Mouse (Mus musculus): ENCODE results near the gene Cenpt. TPM values are rescaled to one million over a fixed set of nuclear protein-coding genes. Genes with fewer than 3 reads are reported as not detected.

Gene Cenpt
- polyA plus RNA-seq, 1 experiment: 73.2 TPM

DNA sequence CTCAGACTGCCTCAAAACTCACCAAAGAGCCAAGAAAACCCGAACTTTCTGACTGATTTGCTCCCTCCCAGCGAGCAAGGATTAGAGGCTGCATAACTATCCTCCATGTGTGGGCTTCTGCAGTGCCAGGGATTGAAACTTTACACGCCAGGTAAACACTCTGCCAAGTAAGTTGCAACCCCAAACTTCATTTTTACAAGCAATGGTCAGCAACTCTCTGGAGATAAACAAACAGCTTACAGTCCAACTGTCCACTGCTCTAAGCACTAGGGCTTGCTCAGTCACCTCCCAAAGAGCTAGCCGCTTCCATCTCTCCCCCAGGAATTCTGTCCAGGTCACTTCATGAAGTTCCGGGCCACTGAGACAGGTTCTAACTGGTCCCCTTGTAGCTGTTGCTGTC is 54.7 kb downstream of the Cenpt start:
- 86% methylated on average over 5 of the region's 5 CpGs for WGBS
- Histone ChIP-seq H3K4me1 (ENCODE audit: control insufficient read depth, insufficient read depth, low read length) (0 out of 2 replicates have a peak, but pooled peaks cover 2% of the 10 kb centered on the region), H3K27ac (ENCODE audit: control insufficient read depth, insufficient read depth, low read depth, low read length, poor library complexity) (peak overlapping the region; percentile 90), H3K4me3 (replicated peaks; ENCODE audit: control insufficient read depth, low read depth, low read length) (no peak overlapping the region)
- no peak for TF ChIP-seq POLR2A (IDR thresholded peaks at IDR 0.05; ENCODE audit: borderline replicate concordance, control insufficient read depth, low read depth, low read length)
- no peak for TF ChIP-seq CTCF (IDR thresholded peaks at IDR 0.05; ENCODE audit: control insufficient read depth, insufficient read depth, low read length)

GRCm38 (mm10) chr8:105795785-105796184 is 57.3 kb downstream of the Cenpt start:
- 96% methylated on average over 1 of the region's 1 CpGs for WGBS
- 0 out of 2 replicates have a peak, but pooled peaks cover 2% of the 10 kb centered on the region for H3K4me1 ChIP-seq (ENCODE audit: control insufficient read depth, insufficient read depth, low read length)
- TF ChIP-seq POLR2A (IDR thresholded peaks at IDR 0.05; ENCODE audit: borderline replicate concordance, control insufficient read depth, low read depth, low read length): no peak
- no peak for TF ChIP-seq CTCF (IDR thresholded peaks at IDR 0.05; ENCODE audit: control insufficient read depth, insufficient read depth, low read length)
- no peak overlapping the region for H3K4me3 ChIP-seq (replicated peaks; ENCODE audit: control insufficient read depth, low read depth, low read length)
- no peak overlapping the region for H3K27ac ChIP-seq (ENCODE audit: control insufficient read depth, insufficient read depth, low read depth, low read length, poor library complexity)

Other genes starting within 250 kb of the Cenpt start
- 11.9 and 23.1 TPM in 2 replicates for gene Ripor1, start 248.0 kb downstream of the Cenpt start, polyA plus RNA-seq (2011; ENCODE audit: insufficient read depth, insufficient read length, low replicate concordance, missing spikeins)
- gene Ctcf, start 216.7 kb downstream of the Cenpt start, polyA plus RNA-seq (2011; ENCODE audit: insufficient read depth, insufficient read length, low replicate concordance, missing spikeins): 77.0 and 79.4 TPM in 2 replicates
- not detected in 2 replicates for gene Agrp, start 215.9 kb downstream of the Cenpt start, polyA plus RNA-seq (2011; ENCODE audit: insufficient read depth, insufficient read length, low replicate concordance, missing spikeins)
- gene Carmil2, start 167.0 kb downstream of the Cenpt start, polyA plus RNA-seq (2011; ENCODE audit: insufficient read depth, insufficient read length, low replicate concordance, missing spikeins): 21.2 and 42.6 TPM in 2 replicates
- 26.8 and 33.4 TPM in 2 replicates for gene Acd, start 152.2 kb downstream of the Cenpt start, polyA plus RNA-seq (2011; ENCODE audit: insufficient read depth, insufficient read length, low replicate concordance, missing spikeins)
- 5.3 and 6.4 TPM in 2 replicates for gene Pard6a, start 152.1 kb downstream of the Cenpt start, polyA plus RNA-seq (2011; ENCODE audit: insufficient read depth, insufficient read length, low replicate concordance, missing spikeins)
- gene 4933405L10Rik, start 145.6 kb downstream of the Cenpt start, polyA plus RNA-seq (2011; ENCODE audit: insufficient read depth, insufficient read length, low replicate concordance, missing spikeins): not detected in 2 replicates
- gene Enkd1, start 145.1 kb downstream of the Cenpt start, polyA plus RNA-seq (2011; ENCODE audit: insufficient read depth, insufficient read length, low replicate concordance, missing spikeins): 11.5 and 18.9 TPM in 2 replicates
- 1.2 and 2.0 TPM in 2 replicates for gene Gfod2, start 94.6 kb downstream of the Cenpt start, polyA plus RNA-seq (2011; ENCODE audit: insufficient read depth, insufficient read length, low replicate concordance, missing spikeins)
- gene Ranbp10, start 25.9 kb downstream of the Cenpt start, polyA plus RNA-seq (2011; ENCODE audit: insufficient read depth, insufficient read length, low replicate concordance, missing spikeins): 90.8 and 98.0 TPM in 2 replicates
- gene Tsnaxip1, start 25.5 kb downstream of the Cenpt start, polyA plus RNA-seq (2011; ENCODE audit: insufficient read depth, insufficient read length, low replicate concordance, missing spikeins): 3.6 TPM in 1 of 2 replicates, not detected in the other
- gene Thap11, start 1.9 kb upstream of the Cenpt start, polyA plus RNA-seq (2011; ENCODE audit: insufficient read depth, insufficient read length, low replicate concordance, missing spikeins): 9.8 and 12.6 TPM in 2 replicates
- 35.2 and 54.8 TPM in 2 replicates for gene Nutf2, start 7.3 kb upstream of the Cenpt start, polyA plus RNA-seq (2011; ENCODE audit: insufficient read depth, insufficient read length, low replicate concordance, missing spikeins)
- gene Edc4, start 27.6 kb upstream of the Cenpt start, polyA plus RNA-seq (2011; ENCODE audit: insufficient read depth, insufficient read length, low replicate concordance, missing spikeins): 18.9 and 44.1 TPM in 2 replicates
- 2.5 TPM in 1 of 2 replicates, not detected in the other for gene Nrn1l, start 40.3 kb upstream of the Cenpt start, polyA plus RNA-seq (2011; ENCODE audit: insufficient read depth, insufficient read length, low replicate concordance, missing spikeins)
- gene Pskh1, start 47.2 kb upstream of the Cenpt start, polyA plus RNA-seq (2011; ENCODE audit: insufficient read depth, insufficient read length, low replicate concordance, missing spikeins): 2.9 and 6.0 TPM in 2 replicates
- not detected in 2 replicates for gene Ctrl, start 80.6 kb upstream of the Cenpt start, polyA plus RNA-seq (2011; ENCODE audit: insufficient read depth, insufficient read length, low replicate concordance, missing spikeins)
- gene Psmb10, start 85.2 kb upstream of the Cenpt start, polyA plus RNA-seq (2011; ENCODE audit: insufficient read depth, insufficient read length, low replicate concordance, missing spikeins): 88.5 and 149 TPM in 2 replicates
- gene Lcat, start 90.1 kb upstream of the Cenpt start, polyA plus RNA-seq (2011; ENCODE audit: insufficient read depth, insufficient read length, low replicate concordance, missing spikeins): 4.6 and 15.5 TPM in 2 replicates
- 15.9 and 21.3 TPM in 2 replicates for gene Slc12a4, start 112.8 kb upstream of the Cenpt start, polyA plus RNA-seq (2011; ENCODE audit: insufficient read depth, insufficient read length, low replicate concordance, missing spikeins)
- not detected in 2 replicates for gene Dpep3, start 126.2 kb upstream of the Cenpt start, polyA plus RNA-seq (2011; ENCODE audit: insufficient read depth, insufficient read length, low replicate concordance, missing spikeins)
- gene Dus2, start 138.1 kb upstream of the Cenpt start, polyA plus RNA-seq (2011; ENCODE audit: insufficient read depth, insufficient read length, low replicate concordance, missing spikeins): 13.5 and 17.1 TPM in 2 replicates
- not detected in 2 replicates for gene Dpep2nb, start 152.7 kb upstream of the Cenpt start, polyA plus RNA-seq (2011; ENCODE audit: insufficient read depth, insufficient read length, low replicate concordance, missing spikeins)
- gene Ddx28, start 158.6 kb upstream of the Cenpt start, polyA plus RNA-seq (2011; ENCODE audit: insufficient read depth, insufficient read length, low replicate concordance, missing spikeins): 4.0 and 6.0 TPM in 2 replicates
- 8.5 and 17.8 TPM in 2 replicates for gene Nfatc3, start 205.6 kb upstream of the Cenpt start, polyA plus RNA-seq (2011; ENCODE audit: insufficient read depth, insufficient read length, low replicate concordance, missing spikeins)